In the genomic region with DNA sequence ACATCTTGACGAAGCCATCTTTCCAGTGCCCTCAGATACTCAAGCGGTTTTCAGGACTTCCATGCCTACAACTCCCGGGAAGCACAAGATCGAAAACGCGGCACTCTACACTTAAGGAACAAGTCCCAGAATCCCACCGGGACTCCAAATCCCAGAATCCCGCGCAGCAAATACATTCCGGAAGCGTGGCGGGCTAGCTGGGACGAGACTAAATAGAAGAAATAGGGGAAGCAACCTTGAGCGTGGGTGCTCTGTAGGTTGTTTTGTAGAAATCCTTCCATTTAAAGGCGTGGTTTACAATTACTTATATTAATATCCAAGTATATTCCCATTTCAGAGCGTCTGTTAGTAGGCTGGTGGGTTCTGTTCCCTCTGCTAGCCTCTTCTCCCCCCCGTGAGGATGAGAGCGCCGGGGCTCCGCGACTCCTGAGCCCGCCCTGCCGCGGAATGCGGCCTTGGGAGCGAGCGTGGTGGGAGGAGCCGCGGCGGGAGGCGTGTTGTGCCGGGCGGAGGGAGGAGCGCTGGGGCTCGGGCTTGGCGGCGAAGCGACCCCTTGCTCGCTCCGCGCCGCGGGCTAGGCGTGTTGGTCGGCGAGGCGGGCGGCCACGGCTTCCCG, we compare ENCODE assay signal across 8 mouse cellular contexts. TPM values are rescaled to one million over a fixed set of nuclear protein-coding genes. Genes with fewer than 3 reads are reported as not detected.
A peak's percentile ranks its signal among the peaks of the same experiment; 100 is the strongest.
DNase-seq lines count a peak whose midpoint lies in the region; ATAC-seq and TF ChIP-seq lines count a peak whose summit lies in the region.

Gene Prkci (plus strand): TSS at position 465 of the 616 bp plus-strand sequence.

- H3K4me3 ChIP-seq in MEL (ENCODE audit: control insufficient read depth in 1 of 2, insufficient read depth in 1 of 2, low read depth in 2 of 2, low read length in 2 of 2): peak within 1 kb of the TSS; percentile 75 to 77
- H3K4me3 ChIP-seq in cerebellum, adult 2 months (replicated peaks; ENCODE audit: insufficient read depth, low read depth, low read length): peak within 1 kb of the TSS; percentile 79
- H3K4me3 ChIP-seq in forebrain, postnatal 0 days (ENCODE audit: low read depth, low read length): peak within 1 kb of the TSS; percentile 96
- peak within 1 kb of the TSS; percentile 79 for H3K4me3 ChIP-seq in lung, embryonic 15.5 days

- ATAC-seq in forebrain, postnatal 0 days: peak; percentile 99
- peak; percentile 97 for ATAC-seq in lung, embryonic 15.5 days (ENCODE audit: borderline replicate concordance, extremely low read depth, low FRiP score, low TSS enrichment)

- TF ChIP-seq EP300 in MEL (IDR thresholded peaks at IDR 0.05; ENCODE audit: low read depth in 1 of 2, low read length in 2 of 2): no peak

- 0 out of 4 replicates have a peak, but pooled peaks cover 2 to 4% of the 10 kb centered on the region in 2 experiments for H3K4me1 ChIP-seq in MEL (ENCODE audit: control insufficient read depth in 1 of 2, insufficient read depth in 2 of 2, low read length in 2 of 2)
- H3K4me1 ChIP-seq in cerebellum, adult 2 months (ENCODE audit: control insufficient read depth, insufficient read depth, low read length): peaks cover 7% of the 10 kb centered on the region; the same call in 1 of the 2 replicates
- H3K4me1 ChIP-seq in forebrain, postnatal 0 days (ENCODE audit: insufficient read depth): 0 out of 2 replicates have a peak, but pooled peaks cover 11% of the 10 kb centered on the region
- peaks cover 19% of the 10 kb centered on the region for H3K4me1 ChIP-seq in lung, embryonic 15.5 days

- H3K4me2 ChIP-seq in forebrain, postnatal 0 days (ENCODE audit: low read depth): peak within 1 kb of the TSS; percentile 64
- peak within 1 kb of the TSS; percentile 59 for H3K4me2 ChIP-seq in lung, embryonic 15.5 days

- WGBS in cerebellum, adult 2 months: under 1% methylated on average over 49 of the region's 50 CpGs
- WGBS in forebrain, postnatal 0 days: under 1% methylated on average over 48 of the region's 50 CpGs
- WGBS in lung, embryonic 15.5 days: under 1% methylated on average over 50 of the region's 50 CpGs

- H3K27me3 ChIP-seq in MEL (ENCODE audit: control insufficient read depth in 1 of 2, insufficient read depth in 2 of 2, low read length in 2 of 2): no peaks in the 10 kb centered on the region
- no peaks in the 10 kb centered on the region for H3K27me3 ChIP-seq in cerebellum, adult 2 months (ENCODE audit: control insufficient read depth, insufficient read depth, low read length)
- no peaks in the 10 kb centered on the region for H3K27me3 ChIP-seq in forebrain, postnatal 0 days (ENCODE audit: insufficient read depth, low read length)
- no peaks in the 10 kb centered on the region for H3K27me3 ChIP-seq in lung, embryonic 15.5 days

- H3K36me3 ChIP-seq in MEL (ENCODE audit: control insufficient read depth in 1 of 2, insufficient read depth in 2 of 2, low read length in 2 of 2): peaks cover 0 to 8% of the 10 kb centered on the region in 2 experiments; a peak in 2 of 4 replicates
- no peaks in the 10 kb centered on the region for H3K36me3 ChIP-seq in forebrain, postnatal 0 days (ENCODE audit: insufficient read depth)
- no peaks in the 10 kb centered on the region for H3K36me3 ChIP-seq in lung, embryonic 15.5 days

- H3K79me2 ChIP-seq in MEL (ENCODE audit: control insufficient read depth, insufficient read depth, low read length, poor library complexity): peaks cover 1% of the 10 kb centered on the region; the same call in 1 of the 2 replicates

- TF ChIP-seq RAD21 in MEL (IDR thresholded peaks at IDR 0.05; ENCODE audit: low read depth, low read length): no peak

- peak within 1 kb of the TSS; percentile 51; the same call in 1 of the 2 replicates for H3K27ac ChIP-seq in MEL (ENCODE audit: control insufficient read depth, low read depth, low read length)
- H3K27ac ChIP-seq in cerebellum, adult 2 months (ENCODE audit: insufficient read depth, low read length): peak within 1 kb of the TSS; percentile 28
- peak within 1 kb of the TSS; percentile 83 for H3K27ac ChIP-seq in forebrain, postnatal 0 days (ENCODE audit: low read depth, low read length)
- peak within 1 kb of the TSS; percentile 72 for H3K27ac ChIP-seq in lung, embryonic 15.5 days

- DNase-seq in MEL (ENCODE audit: low read depth, low spot score): peak; percentile 95
- peak; percentile 91 to 92 for DNase-seq in cerebellum, adult 2 months
- DNase-seq in forebrain, postnatal 0 days: peak; percentile 96
- DNase-seq in heart, postnatal 4 days: peak; percentile 95
- peak; percentile 88 to 89 for DNase-seq in layer of hippocampus, adult 8-10 months (ENCODE audit: low spot score in 2 of 2)
- peak; percentile 87 for DNase-seq in ovary, adult 18-20 months (ENCODE audit: low spot score)
- peak; percentile 93 for DNase-seq in thymus, postnatal 0 days (ENCODE audit: low spot score)

- TF ChIP-seq CTCF in MEL (IDR thresholded peaks at IDR 0.05 in 2 of 3, conservative IDR thresholded peaks at IDR 0.05 in 1 of 3; ENCODE audit: control insufficient read depth in 1 of 3, insufficient read depth in 1 of 3, low read depth in 2 of 3, low read length in 3 of 3, poor library complexity in 1 of 3, severe bottlenecking in 1 of 3): no peak
- TF ChIP-seq CTCF in cerebellum, adult 2 months (IDR thresholded peaks at IDR 0.05; ENCODE audit: borderline replicate concordance, insufficient read depth, low read depth, low read length): no peak
- no peak for TF ChIP-seq CTCF in forebrain, postnatal 0 days (IDR thresholded peaks at IDR 0.05; ENCODE audit: low read depth)

- peak in 1 of 2 experiments; percentile 71; a peak in 2 of 4 replicates for TF ChIP-seq POLR2A in MEL (IDR thresholded peaks at IDR 0.05; ENCODE audit: control insufficient read depth in 1 of 2, insufficient read depth in 1 of 2, low read depth in 1 of 2, low read length in 2 of 2, poor library complexity in 1 of 2)
- TF ChIP-seq POLR2A in cerebellum, adult 2 months (IDR thresholded peaks at IDR 0.05; ENCODE audit: borderline replicate concordance, insufficient read depth, low read length): peak; percentile 67

- no peaks in the 10 kb centered on the region for H3K9me3 ChIP-seq in MEL (replicated peaks; ENCODE audit: insufficient read depth, low read length)
- H3K9me3 ChIP-seq in forebrain, postnatal 0 days (ENCODE audit: low read length): no peaks in the 10 kb centered on the region
- no peaks in the 10 kb centered on the region for H3K9me3 ChIP-seq in lung, embryonic 15.5 days

- peak within 1 kb of the TSS; percentile 80 for H3K9ac ChIP-seq in MEL (ENCODE audit: control insufficient read depth, low read depth, low read length, poor library complexity, severe bottlenecking)
- peak within 1 kb of the TSS; percentile 82 for H3K9ac ChIP-seq in forebrain, postnatal 0 days
- peak within 1 kb of the TSS; percentile 82 for H3K9ac ChIP-seq in lung, embryonic 15.5 days

TF ChIP-seq in MEL, 35 proteins besides CTCF, POLR2A, EP300 and RAD21:
- TF ChIP-seq CHD1 (IDR thresholded peaks at IDR 0.05; ENCODE audit: low read depth, low read length) (peak; percentile 100), SIN3A (IDR thresholded peaks at IDR 0.05; ENCODE audit: low read length) (peak; percentile 80), E2F4 (IDR thresholded peaks at IDR 0.05; ENCODE audit: borderline replicate concordance, low read depth, low read length) (peak; percentile 73; the same call in 1 of the 2 replicates), MEF2A (IDR thresholded peaks at IDR 0.05; ENCODE audit: extremely low read depth, insufficient replicate concordance, low read depth, low read length, poor library complexity, severe bottlenecking) (no peak), NELFE (IDR thresholded peaks at IDR 0.05; ENCODE audit: low read depth, low read length) (peak; percentile 53), UBTF (IDR thresholded peaks at IDR 0.05; ENCODE audit: borderline replicate concordance, insufficient read depth, low read depth, low read length) (no peak), HCFC1 (IDR thresholded peaks at IDR 0.05; ENCODE audit: low read depth, low read length) (peak; percentile 98), ZKSCAN1 (IDR thresholded peaks at IDR 0.05; ENCODE audit: low read depth, low read length) (no peak), ZMIZ1 (IDR thresholded peaks at IDR 0.05; ENCODE audit: low read depth, low read length) (no peak), MAFK (IDR thresholded peaks at IDR 0.05; ENCODE audit: borderline replicate concordance, low read depth, low read length) (no peak), MAX (IDR thresholded peaks at IDR 0.05; ENCODE audit: low read length) (no peak), MYC (IDR thresholded peaks at IDR 0.05; ENCODE audit: low read depth, low read length) (0 out of 2 replicates have a peak, but pooled peaks have one; percentile 19), MXI1 (IDR thresholded peaks at IDR 0.05; ENCODE audit: low read depth, low read length) (peak; percentile 5), TBP (IDR thresholded peaks at IDR 0.05; ENCODE audit: low read depth, low read length) (peak; percentile 26; the same call in 1 of the 2 replicates), TCF12 (IDR thresholded peaks at IDR 0.05; ENCODE audit: low read depth, low read length) (no peak), POLR2AphosphoS2 (IDR thresholded peaks at IDR 0.05; ENCODE audit: low read length) (peak; percentile 48; the same call in 1 of the 2 replicates), ELF1 (IDR thresholded peaks at IDR 0.05; ENCODE audit: low read depth, low read length) (peak; percentile 98), KAT2A (conservative IDR thresholded peaks at IDR 0.05; ENCODE audit: low read depth, low read length) (peak; percentile 84), TAL1 (IDR thresholded peaks at IDR 0.05; ENCODE audit: low read length) (no peak)

RNA-seq across cellular contexts. Expression of gene Prkci, which starts in this region (rescaled TPM):
- total RNA-seq in MEL (2012; rRNA removed): 9.0 and 9.5 TPM in 2 replicates
- polyA plus RNA-seq in MEL (2012; ENCODE audit: insufficient read depth in 1 of 2, insufficient read length in 2 of 2, low read depth in 1 of 2, low replicate concordance in 2 of 2, missing spikeins in 1 of 2): 10 to 100 TPM in 1 of 2 experiments, not detected in 1; 18.3 TPM
- 36.5 and 42.9 TPM in 2 replicates for polyA plus RNA-seq in cerebellum, adult 2 months (2012; rRNA removed)
- 37.6 and 41.6 TPM in 2 replicates for total RNA-seq in forebrain, postnatal 0 days (2014; rRNA removed)
- 13.6 and 19.5 TPM in 2 replicates for polyA plus RNA-seq in forebrain, postnatal 0 days (2015; fragmentation: Nextera tagmentation; extraction: Ambion mirVana)
- 10 to 100 TPM; 23.0 to 26.6 TPM for total RNA-seq in heart, postnatal 4 days (2021)
- 10 to 100 TPM; 53.2 to 62.0 (median 57.1) TPM for total RNA-seq in layer of hippocampus, adult 8-10 months (2022)
- 53.0 and 53.9 TPM in 2 replicates for polyA plus RNA-seq in lung, embryonic 15.5 days (2015; fragmentation: Nextera tagmentation; extraction: Ambion mirVana)
- 15.0 and 15.9 TPM in 2 replicates for polyA plus RNA-seq in thymus, postnatal 0 days (2015; fragmentation: Nextera tagmentation; extraction: Ambion mirVana)

Comparison
In these comparisons a context has a peak if more than half of its experiments do, and no peak if none do; other contexts are left out.
1. Peak in every context shown above with its lines: DNase-seq, ATAC-seq, H3K4me3 ChIP-seq and H3K27ac ChIP-seq.
2. H3K27ac ChIP-seq: peak in every context shown above with its lines; median percentile 83 in forebrain, postnatal 0 days; 72 in lung, embryonic 15.5 days; 51 in MEL; 28 in cerebellum, adult 2 months.